Mouse (Mus musculus) midbrain, embryonic 14.5 days (tissue): ENCODE results near the gene Akr1d1. TPM values are rescaled to one million over a fixed set of nuclear protein-coding genes. Genes with fewer than 3 reads are reported as not detected.

Source experiments
- ATAC-seq: fragments of 200-750 bp; cut with Nextera tagmentation; 2 replicates; pipeline ENCODE4 v1.8.0; 2017; ENCODE audit warnings: moderate number of reproducible peaks, moderate library complexity; ENCODE audit not compliant: low FRiP score, low TSS enrichment
- DNase-seq: peaks from one replicate; pipeline ENCODE4 v3.0.0-alpha.2; 2015
- H3K27ac ChIP-seq: fragments of 300-500 bp; sonication (generic); replicated peaks from 2 replicates; pipeline ENCODE4 v1.5.1; 2014; ENCODE audit warnings: mild to moderate bottlenecking, low read depth, low read length, moderate library complexity
- H3K27me3 ChIP-seq: fragments of 300-500 bp; sonication (generic); 2 replicates; pipeline ENCODE4 v1.6.1; 2014; ENCODE audit warnings: low read length, control low read depth, mixed read lengths; ENCODE audit not compliant: control insufficient read depth, insufficient read depth
- H3K36me3 ChIP-seq: fragments of 300-500 bp; sonication (generic); 2 replicates; pipeline ENCODE4 v1.6.1; 2014; ENCODE audit warnings: low read length, control low read depth; ENCODE audit not compliant: control insufficient read depth, insufficient read depth
- H3K4me1 ChIP-seq: fragments of 300-500 bp; sonication (generic); 2 replicates; pipeline ENCODE4 v1.6.1; 2014; ENCODE audit warnings: mild to moderate bottlenecking, antibody characterized with exemption, low read length, control low read depth; ENCODE audit not compliant: control insufficient read depth, insufficient read depth
- H3K4me2 ChIP-seq: fragments of 300-500 bp; sonication (generic); 2 replicates; pipeline ENCODE4 v1.6.1; 2014; ENCODE audit warnings: mild to moderate bottlenecking, low read length, moderate library complexity
- H3K4me3 ChIP-seq: fragments of 300-500 bp; sonication (generic); replicated peaks from 2 replicates; pipeline ENCODE4 v1.5.1; 2014; ENCODE audit warnings: low read depth, low read length
- H3K9ac ChIP-seq: fragments of 300-500 bp; sonication (generic); replicated peaks from 2 replicates; pipeline ENCODE4 v1.6.1; 2014; ENCODE audit warnings: mild to moderate bottlenecking, low read length, moderate library complexity
- H3K9me3 ChIP-seq: fragments of 300-500 bp; sonication (generic); 2 replicates; pipeline ENCODE4 v1.6.1; 2016; ENCODE audit warnings: low read length, control low read depth, mixed read lengths; ENCODE audit not compliant: control insufficient read depth
- WGBS: fragments of 180-500 bp; shearing (Covaris S2); extraction: QIAGEN DNeasy Blood & Tissue Kit; methylation state at CpG from one replicate; pipeline ENCODE4 v1.1.7; 2014; 5-methylcytosine and 5-hydroxymethylcytosine counted together
- polyA plus RNA-seq: library from polyadenylated mRNA; unstranded; fragments of >200 nt; fragmentation: Nextera tagmentation; extraction: Ambion mirVana; gene quantifications from 2 replicates; pipeline ENCODE4 v1.2.1, GENCODE M21; 2014

Akr1d1 gene
- polyA plus RNA-seq, 1 experiment from 2014 or later: not detected

DNA sequence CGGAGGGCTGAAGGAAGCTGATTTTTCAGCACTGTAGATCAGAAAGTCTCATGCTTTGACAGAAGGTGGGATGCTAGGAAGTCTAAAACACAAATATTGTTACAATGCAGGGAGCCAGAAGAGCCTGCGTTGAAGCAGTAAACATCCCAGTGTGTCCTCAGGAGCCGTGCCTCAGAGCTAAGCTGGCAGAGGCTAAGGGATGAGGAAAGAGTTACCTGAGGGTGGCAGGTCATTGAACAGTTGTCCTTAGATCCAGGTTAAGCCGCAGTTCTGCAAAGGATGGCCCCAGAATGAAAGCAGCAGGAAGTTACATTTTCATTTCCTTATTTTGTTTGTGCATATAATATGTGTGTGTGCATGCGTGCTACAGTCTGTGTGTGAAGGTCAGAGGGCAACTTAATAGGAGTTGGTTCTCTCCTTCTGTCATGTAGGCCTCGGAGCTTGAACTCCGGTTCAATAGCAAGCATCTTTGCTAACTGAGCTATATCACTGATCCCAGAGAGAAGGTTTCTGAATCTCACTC lies 71.1 kb downstream of the Akr1d1 start:
- Histone ChIP-seq H3K4me2 (no peak overlapping the region), H3K27ac (no peak overlapping the region), H3K4me3 (no peak overlapping the region), H3K27me3 (no peaks in the 10 kb centered on the region), H3K9me3 (no peaks in the 10 kb centered on the region), H3K9ac (no peak overlapping the region), H3K4me1 (no peaks in the 10 kb centered on the region), H3K36me3 (no peaks in the 10 kb centered on the region)
- DNase-seq (no peak), ATAC-seq (no peak)
- 88% methylated on average over 7 of the region's 7 CpGs for WGBS

- Histone ChIP-seq H3K4me1 (no peaks in the 10 kb centered on the region), H3K9me3 (no peaks in the 10 kb centered on the region), H3K4me3 (no peak overlapping the region), H3K4me2 (no peak overlapping the region), H3K9ac (no peak overlapping the region), H3K27me3 (no peaks in the 10 kb centered on the region), H3K36me3 (no peaks in the 10 kb centered on the region), H3K27ac (no peak overlapping the region)
- ATAC-seq: no peak
- no peak for DNase-seq
- 58% methylated on average over 9 of the region's 9 CpGs for WGBS
These were observed 73.1 kb downstream of the Akr1d1 start for GRCm38 (mm10) chr6:37602857-37603765.

GRCm38 (mm10) chr6:37604178-37604883 lies 74.4 kb downstream of the Akr1d1 start:
- H3K27me3 ChIP-seq: no peaks in the 10 kb centered on the region
- no peak overlapping the region for H3K4me3 ChIP-seq
- no peak overlapping the region for H3K27ac ChIP-seq
- no peaks in the 10 kb centered on the region for H3K9me3 ChIP-seq
- WGBS: 80% methylated on average over 4 of the region's 4 CpGs
- H3K36me3 ChIP-seq: no peaks in the 10 kb centered on the region
- no peaks in the 10 kb centered on the region for H3K4me1 ChIP-seq
- no peak overlapping the region for H3K9ac ChIP-seq
- ATAC-seq (no peak), DNase-seq (no peak)
- no peak overlapping the region for H3K4me2 ChIP-seq

DNA sequence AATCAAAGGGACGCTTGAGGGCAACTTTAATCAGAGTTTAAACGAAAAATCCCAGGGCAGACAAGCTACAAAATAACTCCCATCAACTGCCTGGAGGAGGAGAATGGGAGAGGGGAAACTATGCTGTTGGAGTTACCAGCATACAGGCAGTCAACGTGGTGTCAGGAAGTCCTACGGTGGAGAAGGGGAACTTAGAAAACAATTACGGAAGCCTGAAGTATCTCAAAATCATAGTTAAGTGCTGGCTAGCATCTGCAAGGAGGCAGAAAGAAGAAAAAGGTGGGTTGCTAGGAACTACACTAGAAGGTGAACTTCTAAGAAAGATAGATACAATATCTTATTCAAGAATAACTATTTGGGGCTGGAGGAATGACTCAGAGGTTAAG lies 74.9 kb downstream of the Akr1d1 start:
- 67% methylated on average over 5 of the region's 5 CpGs for WGBS

GRCm38 (mm10) chr6:37607511-37608289 lies 77.7 kb downstream of the Akr1d1 start:
- Histone ChIP-seq H3K4me2 (no peak overlapping the region), H3K4me3 (no peak overlapping the region), H3K9me3 (no peaks in the 10 kb centered on the region; the same call in 1 of the 2 replicates), H3K4me1 (no peaks in the 10 kb centered on the region), H3K36me3 (no peaks in the 10 kb centered on the region), H3K27ac (no peak overlapping the region), H3K9ac (no peak overlapping the region), H3K27me3 (no peaks in the 10 kb centered on the region)
- 72% methylated on average over 3 of the region's 3 CpGs for WGBS
- DNase-seq (no peak), ATAC-seq (no peak)

More for the DNA sequence above, 74.9 kb downstream of the Akr1d1 start:
- Histone ChIP-seq H3K36me3 (no peaks in the 10 kb centered on the region), H3K4me1 (no peaks in the 10 kb centered on the region), H3K9me3 (no peaks in the 10 kb centered on the region), H3K9ac (no peak overlapping the region), H3K27me3 (no peaks in the 10 kb centered on the region), H3K4me2 (no peak overlapping the region), H3K4me3 (no peak overlapping the region), H3K27ac (no peak overlapping the region)
- DNase-seq: no peak
- ATAC-seq: no peak

- ATAC-seq (no peak), DNase-seq (no peak)
- whole genome bisulfite sequencing: 88% methylated on average over 6 of the region's 6 CpGs
- Histone ChIP-seq H3K9ac (no peak overlapping the region), H3K27ac (no peak overlapping the region), H3K4me2 (no peak overlapping the region), H3K27me3 (no peaks in the 10 kb centered on the region), H3K9me3 (no peaks in the 10 kb centered on the region; the same call in 1 of the 2 replicates), H3K4me3 (no peak overlapping the region), H3K4me1 (no peaks in the 10 kb centered on the region), H3K36me3 (no peaks in the 10 kb centered on the region)
These were observed 82.8 kb downstream of the Akr1d1 start for GRCm38 (mm10) chr6:37612603-37613284.

GRCm38 (mm10) chr6:37615490-37615889 lies 85.5 kb downstream of the Akr1d1 start:
- H3K9ac ChIP-seq: no peak overlapping the region
- H3K27ac ChIP-seq: no peak overlapping the region
- H3K9me3 ChIP-seq: no peaks in the 10 kb centered on the region; the same call in 1 of the 2 replicates
- H3K36me3 ChIP-seq: no peaks in the 10 kb centered on the region
- H3K27me3 ChIP-seq: no peaks in the 10 kb centered on the region
- DNase-seq (no peak), ATAC-seq (no peak)
- no peak overlapping the region for H3K4me3 ChIP-seq
- H3K4me1 ChIP-seq: no peaks in the 10 kb centered on the region
- H3K4me2 ChIP-seq: no peak overlapping the region
- 95% methylated on average over 2 of the region's 2 CpGs for WGBS

DNA sequence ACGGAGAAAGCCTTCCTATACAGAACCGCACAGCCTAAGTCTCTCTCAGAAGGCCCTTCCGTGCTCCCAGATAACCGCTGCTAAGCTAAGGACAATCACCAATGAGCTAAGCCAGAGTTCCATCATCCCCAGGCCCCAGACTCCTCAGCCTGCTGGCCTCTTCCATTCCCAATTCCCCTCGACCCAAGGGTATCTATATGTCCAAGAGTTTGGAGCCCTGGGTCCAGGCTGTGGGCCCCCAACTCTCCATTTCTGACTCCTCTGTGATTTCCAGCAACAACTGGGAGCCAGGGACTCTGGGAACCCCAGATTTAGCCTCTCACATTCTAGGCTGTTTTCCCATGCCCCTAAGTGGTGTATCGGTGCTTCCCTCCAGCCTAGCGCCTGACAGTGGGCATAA lies 86.2 kb downstream of the Akr1d1 start:
- WGBS: 95% methylated on average over 7 of the region's 7 CpGs

More for the DNA sequence above, 86.2 kb downstream of the Akr1d1 start:
- H3K36me3 ChIP-seq: no peaks in the 10 kb centered on the region
- no peaks in the 10 kb centered on the region for H3K27me3 ChIP-seq
- no peak overlapping the region for H3K4me2 ChIP-seq
- no peaks in the 10 kb centered on the region for H3K9me3 ChIP-seq
- H3K4me1 ChIP-seq: peaks cover 3% of the 10 kb centered on the region; the same call in 1 of the 2 replicates
- H3K9ac ChIP-seq: no peak overlapping the region
- ATAC-seq: no peak
- H3K4me3 ChIP-seq: no peak overlapping the region
- no peak overlapping the region for H3K27ac ChIP-seq
- DNase-seq: no peak
